Mouse (Mus musculus) stomach, adult 2 months (tissue): ENCODE results near the gene Xxylt1. TPM values are rescaled to one million over a fixed set of nuclear protein-coding genes. Genes with fewer than 3 reads are reported as not detected.

Experiments
- polyA plus RNA-seq: library from polyadenylated mRNA; depleted of rRNA; stranded (reverse); fragments of >200 nt; gene quantifications from 2 replicates; pipeline ENCODE4 v1.2.3, GENCODE M21; 2012; rRNA removed

The Xxylt1 gene
- 7.9 and 8.0 TPM in 2 replicates for polyA plus RNA-seq

DNA sequence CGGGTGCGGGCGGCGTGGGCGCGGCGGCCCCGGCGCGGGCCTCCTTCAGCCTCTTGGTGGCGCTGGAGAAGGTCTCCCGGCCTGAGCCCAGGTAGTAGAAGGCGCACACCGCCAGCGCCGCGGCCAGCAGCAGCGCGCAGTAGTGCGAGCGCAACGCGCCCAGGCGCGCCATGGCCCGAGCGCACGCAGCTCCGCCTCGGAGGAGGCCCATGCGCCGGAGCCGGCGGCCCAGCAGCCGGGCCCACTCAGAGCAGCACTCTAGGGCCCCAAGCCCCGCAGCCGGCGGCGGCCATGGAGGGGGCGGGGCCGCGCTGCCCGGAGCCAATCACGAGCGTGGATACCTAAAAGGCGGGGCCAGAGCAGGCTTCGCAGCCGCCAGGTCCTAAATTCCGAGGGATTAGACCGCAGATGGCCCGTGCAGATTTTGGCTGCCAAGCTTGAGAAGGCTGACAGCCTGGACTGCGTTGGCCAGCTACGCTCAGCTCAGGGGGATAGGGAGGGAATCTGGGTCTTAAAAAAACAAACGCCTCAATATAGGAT lies at the start of gene Xxylt1:
Gene Xxylt1 (minus strand): TSS at position 308 of the 540 bp plus-strand sequence.

Other genes with a start within 250 kb of the Xxylt1 start
- gene Acap2, start 119.8 kb upstream of the Xxylt1 start, polyA plus RNA-seq: 3.7 and 5.0 TPM in 2 replicates
- gene Ppp1r2, start 193.8 kb upstream of the Xxylt1 start, polyA plus RNA-seq: 18.0 and 44.7 TPM in 2 replicates
- gene Apod, start 233.4 kb upstream of the Xxylt1 start, polyA plus RNA-seq: 0.45 and 1.1 TPM in 2 replicates